In the genomic region with DNA sequence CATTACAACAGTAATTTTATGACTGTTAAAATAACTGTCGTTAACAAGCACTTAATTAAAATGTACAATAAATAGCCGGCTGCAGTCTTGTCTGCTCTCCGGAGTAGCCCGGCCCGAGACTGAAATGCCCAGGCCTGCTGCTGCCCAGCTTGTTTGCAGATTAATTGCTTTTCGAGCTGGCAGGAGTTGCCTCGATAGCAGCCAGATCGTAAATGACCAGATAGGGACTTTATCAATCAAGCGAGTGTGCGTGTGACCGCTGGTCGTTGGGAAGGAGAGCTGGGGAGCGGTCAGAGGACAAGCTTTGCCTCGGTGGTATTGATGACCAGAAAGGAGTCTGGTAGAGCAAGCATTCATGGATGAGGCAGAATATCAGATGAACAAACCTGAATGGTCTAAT, we compare ENCODE assay signal across 25 mouse cellular contexts. TPM values are rescaled to one million over a fixed set of nuclear protein-coding genes. Genes with fewer than 3 reads are reported as not detected.
A peak's percentile ranks its signal among the peaks of the same experiment; 100 is the strongest.
DNase-seq lines count a peak whose midpoint lies in the region; ATAC-seq and TF ChIP-seq lines count a peak whose summit lies in the region.
"Had no signal": no experiment of that assay in that cellular context is flagged by ENCODE, and none has a peak within 500 bp of the region (broad histone marks: within the 10 kb centered on the region; RNA-seq: fewer than 3 reads in every experiment).

No protein-coding gene starts in this region.

- DNase-seq in cerebellum, postnatal 14 days, result peak; percentile 20 to 34
- no peak for DNase-seq in cerebellum, adult 11-12 months
- DNase-seq in lung, embryonic 14.5 days, result peak; percentile 12
- no peak for DNase-seq in lung, adult 18-20 months
- DNase-seq in midbrain, embryonic 14.5 days, result peak; percentile 30
- no peak for DNase-seq in midbrain, embryonic 10.5 days (ENCODE audit: low spot score)
- DNase-seq in retina, postnatal 1 day, result peak; percentile 59
- no peak for DNase-seq in retina, embryonic 14.5 days (ENCODE audit: low spot score)
- DNase-seq: adrenal gland, postnatal 10 days; adrenal gland, postnatal 36 days; B cell, adult 2 months; cerebellum, adult 8-10 months; cerebellum, postnatal 25 days; forebrain, postnatal 0 days; gastrocnemius, adult 2 months; gastrocnemius, postnatal 14 days; heart, adult 11 months had no signal

- 0 out of 2 replicates have a peak, but pooled peaks cover 6% of the 10 kb centered on the region for H3K4me1 ChIP-seq in lung, embryonic 14.5 days (ENCODE audit: insufficient read depth)
- peaks cover 7% of the 10 kb centered on the region for H3K4me1 ChIP-seq in midbrain, embryonic 14.5 days (ENCODE audit: control insufficient read depth, insufficient read depth, low read length)
- peaks cover 19% of the 10 kb centered on the region for H3K4me1 ChIP-seq in midbrain, embryonic 10.5 days
- H3K4me1 ChIP-seq: embryonic facial prominence, embryonic 12.5 days; embryonic facial prominence, embryonic 15.5 days had no signal

- no peaks in the 10 kb centered on the region for H3K9me3 ChIP-seq in lung, embryonic 14.5 days (ENCODE audit: low read depth, low read length)
- H3K9me3 ChIP-seq in midbrain, embryonic 14.5 days (ENCODE audit: control insufficient read depth, low read length), result no peaks in the 10 kb centered on the region
- no peaks in the 10 kb centered on the region for H3K9me3 ChIP-seq in midbrain, embryonic 10.5 days (replicated peaks)
- H3K9me3 ChIP-seq: embryonic facial prominence, embryonic 12.5 days; embryonic facial prominence, embryonic 15.5 days had no signal

- TF ChIP-seq CTCF in lung, embryonic 14.5 days (IDR thresholded peaks at IDR 0.05; ENCODE audit: low read depth), result no peak

- 54% methylated on average over 14 of the region's 14 CpGs for WGBS in lung, embryonic 14.5 days
- WGBS in midbrain, embryonic 14.5 days, result 68% methylated on average over 14 of the region's 14 CpGs
- 91% methylated on average over 14 of the region's 14 CpGs for WGBS in midbrain, embryonic 10.5 days

- H3K9ac ChIP-seq in lung, embryonic 14.5 days, result no peak overlapping the region
- H3K9ac ChIP-seq in midbrain, embryonic 14.5 days (replicated peaks; ENCODE audit: low read length), result no peak overlapping the region
- H3K9ac ChIP-seq: embryonic facial prominence, embryonic 12.5 days; embryonic facial prominence, embryonic 15.5 days; forebrain, postnatal 0 days; hindbrain, embryonic 14.5 days had no signal

- no peak overlapping the region for H3K27ac ChIP-seq in lung, embryonic 14.5 days (ENCODE audit: low read depth)
- H3K27ac ChIP-seq in midbrain, embryonic 14.5 days (replicated peaks; ENCODE audit: low read depth, low read length), result no peak overlapping the region
- no peak overlapping the region for H3K27ac ChIP-seq in midbrain, embryonic 10.5 days (replicated peaks)
- H3K27ac ChIP-seq: embryonic facial prominence, embryonic 12.5 days; embryonic facial prominence, embryonic 15.5 days; gastrocnemius, adult 2 months; hindbrain, embryonic 14.5 days had no signal

- ATAC-seq in lung, embryonic 14.5 days (ENCODE audit: insufficient read depth), result no peak
- no peak for ATAC-seq in midbrain, embryonic 14.5 days (ENCODE audit: low FRiP score, low TSS enrichment)
- ATAC-seq: forebrain, embryonic 14.5 days; forebrain, postnatal 0 days; Patski had no signal

- H3K4me3 ChIP-seq in lung, embryonic 14.5 days (ENCODE audit: low read depth, low read length), result no peak overlapping the region
- no peak overlapping the region for H3K4me3 ChIP-seq in midbrain, embryonic 14.5 days (replicated peaks; ENCODE audit: low read depth, low read length)
- no peak overlapping the region for H3K4me3 ChIP-seq in midbrain, embryonic 10.5 days
- H3K4me3 ChIP-seq: embryonic facial prominence, embryonic 12.5 days; embryonic facial prominence, embryonic 15.5 days; gastrocnemius, adult 2 months had no signal

- no peaks in the 10 kb centered on the region for H3K36me3 ChIP-seq in lung, embryonic 14.5 days (ENCODE audit: insufficient read depth)
- no peaks in the 10 kb centered on the region for H3K36me3 ChIP-seq in midbrain, embryonic 14.5 days (ENCODE audit: control insufficient read depth, insufficient read depth, low read length)
- H3K36me3 ChIP-seq in midbrain, embryonic 10.5 days, result no peaks in the 10 kb centered on the region
- H3K36me3 ChIP-seq: embryonic facial prominence, embryonic 12.5 days; embryonic facial prominence, embryonic 15.5 days; G1E had no signal

- H3K4me2 ChIP-seq in lung, embryonic 14.5 days, result no peak overlapping the region
- no peak overlapping the region for H3K4me2 ChIP-seq in midbrain, embryonic 14.5 days (ENCODE audit: low read length)
- H3K4me2 ChIP-seq: embryonic facial prominence, embryonic 12.5 days; embryonic facial prominence, embryonic 15.5 days; heart, embryonic 11.5 days; hindbrain, embryonic 14.5 days had no signal

- H3K27me3 ChIP-seq in lung, embryonic 14.5 days (ENCODE audit: insufficient read depth, low read length), result peaks cover 6% of the 10 kb centered on the region; the same call in 1 of the 2 replicates
- no peaks in the 10 kb centered on the region for H3K27me3 ChIP-seq in midbrain, embryonic 14.5 days (ENCODE audit: control insufficient read depth, insufficient read depth, low read length)
- H3K27me3 ChIP-seq in midbrain, embryonic 10.5 days (ENCODE audit: low read depth, poor library complexity, severe bottlenecking), result peaks cover 60% of the 10 kb centered on the region
- H3K27me3 ChIP-seq: CH12.LX had no signal

RNA-seq across cellular contexts. Expression of a gene that starts 25.8 kb away (rescaled TPM):
- 25.5 and 29.9 TPM in 2 replicates for polyA plus RNA-seq in lung, embryonic 14.5 days (2014; fragmentation: Nextera tagmentation; extraction: Ambion mirVana)
- 23.5 and 26.1 TPM in 2 replicates for polyA plus RNA-seq in midbrain, embryonic 14.5 days (2014; fragmentation: Nextera tagmentation; extraction: Ambion mirVana)
- 46.2 and 49.9 TPM in 2 replicates for polyA plus RNA-seq in midbrain, embryonic 10.5 days (2016; fragmentation: Nextera tagmentation; extraction: Ambion mirVana)
- polyA plus RNA-seq: G1E had no signal

Comparison
In these comparisons a context has a peak if more than half of its experiments do, and no peak if none do; other contexts are left out.
1. DNase-seq: peak in cerebellum, postnatal 14 days (2 of 2), lung, embryonic 14.5 days (single experiment), midbrain, embryonic 14.5 days (single experiment) and retina, postnatal 1 day (single experiment); none in cerebellum, adult 11-12 months (single experiment), lung, adult 18-20 months (0 of 2), midbrain, embryonic 10.5 days (single experiment) and retina, embryonic 14.5 days (single experiment).